Mouse (Mus musculus): Measurements from ENCODE around the gene Letmd1. TPM values are rescaled to one million over a fixed set of nuclear protein-coding genes. Genes with fewer than 3 reads are reported as not detected.
"Not testable (repeated sequence)": the region's sequence is repeated elsewhere in the genome, so short reads cannot be mapped to it uniquely, and the experiment has no call there.

The Letmd1 gene
- total RNA-seq, 2 experiments from 2014 or later = 11.1 to 15.7 TPM

DNA sequence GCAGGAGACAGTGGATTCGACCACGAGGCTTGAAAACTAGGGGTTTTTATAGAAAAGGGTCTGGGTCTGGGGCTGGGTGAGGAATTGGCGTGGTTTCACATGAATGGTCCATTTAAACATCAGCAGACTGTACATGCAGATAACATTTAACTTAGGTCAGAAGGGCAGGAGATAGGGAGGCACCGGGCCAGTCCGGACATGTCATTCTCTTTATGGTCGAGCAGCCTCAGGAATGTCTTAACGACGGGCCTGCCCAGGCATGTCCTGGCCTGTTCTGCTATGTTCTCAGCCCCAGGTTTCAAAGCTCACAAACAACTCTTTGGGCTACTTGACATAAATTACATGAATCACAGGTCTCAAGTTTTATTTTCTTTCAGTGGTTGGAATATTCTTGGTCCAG is 30.7 kb downstream of the Letmd1 start:
- not testable (repeated sequence) for DNase-seq

DNA sequence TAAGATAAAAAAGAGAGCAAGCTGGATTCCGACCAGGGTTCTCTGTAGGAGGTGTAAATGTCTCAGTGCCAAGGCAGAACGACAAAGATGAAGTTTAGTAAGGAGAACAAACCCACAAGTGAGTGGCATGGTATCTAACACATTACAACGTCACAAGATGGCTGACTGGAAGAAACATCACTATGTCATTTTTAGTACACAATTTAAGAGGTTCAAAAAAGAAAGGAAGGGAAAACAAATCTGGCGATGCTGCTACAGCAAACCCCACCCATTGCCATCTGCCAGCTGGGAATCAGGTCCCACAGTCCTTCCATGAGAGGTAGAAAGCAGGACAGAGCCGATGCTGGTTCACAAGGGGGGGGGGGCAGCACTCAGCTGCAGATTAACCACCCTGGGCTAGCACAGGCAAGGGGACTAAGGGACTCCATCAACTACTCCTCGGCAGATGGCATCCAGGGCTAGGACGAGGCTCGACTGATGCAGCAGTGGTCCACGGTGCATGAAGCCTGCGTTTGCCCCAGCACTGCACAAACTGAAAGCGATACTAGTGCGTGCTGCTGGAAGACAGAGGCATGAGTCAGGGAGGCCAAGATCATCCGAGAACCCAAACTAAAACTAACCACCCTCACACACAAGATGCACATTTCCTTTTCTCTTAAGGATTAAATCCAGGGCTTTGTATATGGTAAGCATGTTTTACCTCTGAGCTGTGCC is 39.8 kb downstream of the Letmd1 start:
- DNase-seq = no peak

DNA sequence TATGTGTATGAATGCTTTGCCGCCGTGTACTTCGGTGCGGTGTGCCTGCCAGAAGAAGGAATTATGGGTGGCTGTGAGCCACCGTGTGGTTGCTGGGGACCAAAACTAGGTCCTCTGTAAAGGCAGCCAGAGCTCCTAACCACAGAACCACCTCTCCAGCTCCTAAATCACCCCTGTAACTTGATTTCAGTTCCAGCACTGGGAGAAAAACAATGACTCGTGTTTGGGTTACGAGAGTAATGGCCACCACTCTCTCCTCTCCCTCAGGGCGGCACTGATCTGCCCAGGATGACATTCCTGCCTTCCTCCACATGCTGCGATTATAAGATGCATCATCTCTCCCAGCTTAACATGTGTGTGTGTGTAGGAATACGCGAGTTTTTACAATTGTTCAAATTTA is 41.2 kb downstream of the Letmd1 start:
- no peak for DNase-seq

DNA sequence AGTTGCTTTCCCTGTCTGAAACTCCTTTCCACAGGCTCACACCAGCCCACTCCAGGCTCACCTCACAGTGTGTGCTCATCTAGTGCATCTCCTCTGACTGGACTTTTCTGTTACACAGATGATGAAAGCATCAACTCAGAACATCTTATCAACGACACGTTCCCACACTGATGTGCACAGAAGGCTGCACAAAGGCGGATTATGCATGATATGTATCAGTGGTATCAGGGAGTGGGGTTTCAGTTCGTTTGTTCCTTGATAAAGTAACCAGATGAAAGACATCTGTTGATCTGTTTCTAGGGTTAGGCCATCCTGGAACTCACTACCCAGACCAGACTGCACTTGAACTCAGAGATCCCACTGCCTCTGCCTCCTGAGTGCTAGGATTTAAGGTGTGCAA is 44.6 kb downstream of the Letmd1 start:
- DNase-seq = no peak

DNA sequence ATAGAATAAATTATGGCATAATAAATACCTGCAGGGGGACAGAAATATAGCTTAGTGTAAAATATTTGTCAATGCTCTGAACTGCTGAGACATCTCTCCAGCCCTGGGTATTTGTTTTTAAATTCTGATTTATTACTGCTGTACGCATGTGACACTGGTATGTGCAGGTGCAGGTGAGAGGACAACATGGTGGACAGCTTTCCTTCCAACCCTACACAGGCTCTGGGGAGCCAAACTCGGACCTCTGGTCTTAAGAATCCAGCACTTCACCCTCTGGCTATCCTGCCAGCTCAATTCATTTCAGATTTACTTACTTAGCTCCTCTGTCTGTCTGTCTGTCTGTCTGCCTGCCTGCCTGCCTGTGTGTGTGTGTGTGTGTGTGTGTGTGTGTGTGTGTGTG is 46.3 kb downstream of the Letmd1 start:
- DNase-seq = no peak

DNA sequence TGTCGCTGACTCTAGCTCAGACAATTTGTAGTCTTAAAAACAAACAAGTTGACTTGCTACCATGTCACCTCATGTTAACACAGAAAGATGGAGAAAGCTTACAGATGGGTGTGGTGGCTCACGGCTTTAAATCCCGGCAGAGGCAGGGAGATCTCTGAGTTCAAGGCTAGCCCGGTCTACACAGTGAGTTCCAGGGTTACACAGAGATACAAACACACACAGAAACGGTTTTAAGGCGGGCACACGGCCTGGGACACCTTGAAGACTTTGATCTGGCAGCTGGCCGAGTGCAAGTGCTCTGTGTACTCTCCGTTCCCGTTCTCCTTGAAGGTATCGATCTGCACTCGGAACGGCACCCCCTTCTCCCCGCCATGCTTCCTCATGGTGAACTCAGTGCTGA is 51.5 kb downstream of the Letmd1 start:
- no peak for DNase-seq

DNA sequence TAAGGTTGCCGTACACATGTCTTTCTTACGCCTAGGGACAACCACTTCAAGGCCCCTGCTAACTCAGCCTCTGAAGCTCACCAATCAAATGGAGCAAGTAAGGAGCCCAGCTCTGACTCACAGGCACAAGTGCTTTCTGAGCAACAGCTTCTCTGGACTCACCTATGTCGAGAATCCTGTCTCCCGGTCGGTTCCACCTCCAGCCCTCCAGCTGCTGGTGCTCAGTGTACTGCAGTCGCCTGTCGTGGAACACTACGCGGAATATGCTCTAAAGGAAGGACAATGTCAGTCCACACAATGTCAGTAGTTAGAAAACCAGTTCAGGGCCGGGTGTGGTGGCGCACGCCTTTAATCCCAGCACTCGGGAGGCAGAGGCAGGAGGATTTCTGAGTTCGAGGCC is 56.6 kb downstream of the Letmd1 start:
- DNase-seq = no peak

DNA sequence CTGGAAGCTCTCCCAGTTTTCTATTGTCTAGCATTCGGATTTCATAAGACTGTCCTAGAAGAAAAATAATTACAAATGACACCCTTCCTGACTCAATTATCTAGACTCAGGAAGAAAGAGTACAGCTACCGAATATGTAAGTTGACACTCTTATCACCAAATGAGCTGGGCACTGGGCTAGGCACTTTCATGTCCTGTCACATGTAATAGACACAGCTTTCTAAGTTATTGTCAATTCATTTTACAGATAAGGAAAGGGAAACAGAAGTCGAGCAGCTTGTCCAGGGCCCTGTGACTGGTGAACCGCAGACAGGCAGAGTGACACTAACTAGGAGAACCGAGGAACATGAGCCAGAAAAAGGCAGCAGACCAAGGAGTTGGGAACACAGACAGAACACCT is 59.1 kb downstream of the Letmd1 start:
- DNase-seq = no peak

Other genes starting within 250 kb of the Letmd1 start
- 10 to 100 TPM; 51.5 to 55.9 TPM for gene Atf1, start 241.2 kb upstream of the Letmd1 start, total RNA-seq (2021)
- gene Tmprss12, start 188.2 kb upstream of the Letmd1 start, total RNA-seq (2021) = not detected
- gene Mettl7a1, start 164.9 kb upstream of the Letmd1 start, total RNA-seq (2021) = 10 to 100 TPM; 17.7 to 18.5 TPM
- gene Mettl7a3, start 134.1 kb upstream of the Letmd1 start, total RNA-seq (2021) = under 1 TPM; 0.19 to 0.20 TPM
- not detected for gene Methig1, start 115.9 kb upstream of the Letmd1 start, total RNA-seq (2021)
- under 1 TPM; 0.31 to 0.77 TPM for gene Mettl7a2, start 115.8 kb upstream of the Letmd1 start, total RNA-seq (2021)
- not detected for gene Higd1c, start 104.5 kb upstream of the Letmd1 start, total RNA-seq (2021)
- under 1 TPM in 1 of 2 experiments, not detected in 1; 0.18 TPM for gene Gm5475, start 46.9 kb upstream of the Letmd1 start, total RNA-seq (2021)
- 10 to 100 TPM; 23.3 to 31.9 TPM for gene Slc11a2, start 44.0 kb upstream of the Letmd1 start, total RNA-seq (2021)
- 1 to 10 TPM; 2.6 to 4.4 TPM for gene Csrnp2, start 26.5 kb downstream of the Letmd1 start, total RNA-seq (2021)
- gene Tfcp2, start 83.0 kb downstream of the Letmd1 start, total RNA-seq (2021) = 10 to 100 TPM; 13.1 to 16.1 TPM
- 10 to 100 TPM; 11.1 to 13.2 TPM for gene Pou6f1, start 131.0 kb downstream of the Letmd1 start, total RNA-seq (2021)
- gene Dazap2, start 146.3 kb downstream of the Letmd1 start, total RNA-seq (2021) = 10 to 100 TPM; 64.8 to 67.8 TPM
- 1 to 10 TPM; 6.5 to 8.6 TPM for gene Smagp, start 167.9 kb downstream of the Letmd1 start, total RNA-seq (2021)
- gene Bin2, start 200.5 kb downstream of the Letmd1 start, total RNA-seq (2021) = 1 to 10 TPM in 1 of 2 experiments, under 1 TPM in 1; 0.59 to 2.0 TPM
- 1 to 10 TPM in 1 of 2 experiments, not detected in 1; 1.2 TPM for gene Cela1, start 218.9 kb downstream of the Letmd1 start, total RNA-seq (2021)